Mouse (Mus musculus): ENCODE results near the gene Olfr1299. TPM values are rescaled to one million over a fixed set of nuclear protein-coding genes. Genes with fewer than 3 reads are reported as not detected.

Olfr1299 gene
- polyA plus RNA-seq (2015; fragmentation: Nextera tagmentation; extraction: Ambion mirVana): not detected in 2 replicates

GRCm38 (mm10) chr2:111661119-111661518, at the start of gene Olfr1299:
Gene Olfr1299 (plus strand): TSS chr2:111661419.
- no peaks in the 10 kb centered on the region for H3K36me3 ChIP-seq (ENCODE audit: control insufficient read depth, insufficient read depth, low read length)
- no peak within 1 kb of the TSS for H3K4me2 ChIP-seq (ENCODE audit: low read depth, low read length)
- no peaks in the 10 kb centered on the region for H3K9me3 ChIP-seq (ENCODE audit: control insufficient read depth, low read length)
- no peak for ATAC-seq
- H3K27ac ChIP-seq (ENCODE audit: low read length): no peak within 1 kb of the TSS
- no peak within 1 kb of the TSS for H3K9ac ChIP-seq (ENCODE audit: low read depth, low read length)
- WGBS: 84% methylated on average over 4 of the region's 4 CpGs
- no peaks in the 10 kb centered on the region for H3K27me3 ChIP-seq (replicated peaks; ENCODE audit: control insufficient read depth, insufficient read depth, low read length)
- no peaks in the 10 kb centered on the region for H3K4me1 ChIP-seq (ENCODE audit: control insufficient read depth, insufficient read depth, low read length)
- no peak within 1 kb of the TSS for H3K4me3 ChIP-seq (ENCODE audit: low read length)

- WGBS: 77% methylated on average over 1 of the region's 1 CpGs
- Histone ChIP-seq H3K27me3 (replicated peaks; ENCODE audit: control insufficient read depth, insufficient read depth, low read length) (no peaks in the 10 kb centered on the region), H3K27ac (ENCODE audit: low read length) (no peak within 1 kb of the TSS), H3K4me3 (ENCODE audit: low read length) (no peak within 1 kb of the TSS), H3K4me1 (ENCODE audit: control insufficient read depth, insufficient read depth, low read length) (no peaks in the 10 kb centered on the region), H3K9me3 (ENCODE audit: control insufficient read depth, low read length) (no peaks in the 10 kb centered on the region), H3K36me3 (ENCODE audit: control insufficient read depth, insufficient read depth, low read length) (no peaks in the 10 kb centered on the region), H3K4me2 (ENCODE audit: low read depth, low read length) (no peak within 1 kb of the TSS), H3K9ac (ENCODE audit: low read depth, low read length) (no peak within 1 kb of the TSS)
- no peak for ATAC-seq
Observed at GRCm38 (mm10) chr2:111626397-111626796, 34.8 kb upstream of the Olfr1299 start, which contains the start of gene Olfr1297. Gene Olfr1297 (minus strand): TSS chr2:111626497.

GRCm38 (mm10) chr2:111649101-111649500, 12.1 kb upstream of the Olfr1299 start, which contains the start of gene Olfr1298:
Gene Olfr1298 (minus strand): TSS chr2:111649201.
- Histone ChIP-seq H3K9me3 (ENCODE audit: control insufficient read depth, low read length) (no peaks in the 10 kb centered on the region), H3K4me1 (ENCODE audit: control insufficient read depth, insufficient read depth, low read length) (no peaks in the 10 kb centered on the region), H3K9ac (ENCODE audit: low read depth, low read length) (no peak within 1 kb of the TSS), H3K4me3 (ENCODE audit: low read length) (no peak within 1 kb of the TSS), H3K27ac (ENCODE audit: low read length) (no peak within 1 kb of the TSS), H3K36me3 (ENCODE audit: control insufficient read depth, insufficient read depth, low read length) (no peaks in the 10 kb centered on the region), H3K27me3 (replicated peaks; ENCODE audit: control insufficient read depth, insufficient read depth, low read length) (no peaks in the 10 kb centered on the region), H3K4me2 (ENCODE audit: low read depth, low read length) (no peak within 1 kb of the TSS)
- no peak for ATAC-seq
- 93% methylated on average over 1 of the region's 1 CpGs for WGBS

Other genes starting within 250 kb of the Olfr1299 start
- not detected in 2 replicates for gene Olfr1286, start 238.3 kb upstream of the Olfr1299 start, polyA plus RNA-seq (2015; fragmentation: Nextera tagmentation; extraction: Ambion mirVana)
- not detected in 2 replicates for gene Olfr1287, start 212.3 kb upstream of the Olfr1299 start, polyA plus RNA-seq (2015; fragmentation: Nextera tagmentation; extraction: Ambion mirVana)
- not detected in 2 replicates for gene Olfr1288, start 187.3 kb upstream of the Olfr1299 start, polyA plus RNA-seq (2015; fragmentation: Nextera tagmentation; extraction: Ambion mirVana)
- not detected in 2 replicates for gene Olfr1289, start 180.6 kb upstream of the Olfr1299 start, polyA plus RNA-seq (2015; fragmentation: Nextera tagmentation; extraction: Ambion mirVana)
- gene Olfr1290, start 167.6 kb upstream of the Olfr1299 start, polyA plus RNA-seq (2015; fragmentation: Nextera tagmentation; extraction: Ambion mirVana): not detected in 2 replicates
- gene Olfr1291-ps1, start 164.2 kb upstream of the Olfr1299 start, polyA plus RNA-seq (2015; fragmentation: Nextera tagmentation; extraction: Ambion mirVana): not detected in 2 replicates
- not detected in 2 replicates for gene Olfr1293-ps, start 136.2 kb upstream of the Olfr1299 start, polyA plus RNA-seq (2015; fragmentation: Nextera tagmentation; extraction: Ambion mirVana)
- not detected in 2 replicates for gene Olfr1294, start 121.1 kb upstream of the Olfr1299 start, polyA plus RNA-seq (2015; fragmentation: Nextera tagmentation; extraction: Ambion mirVana)
- not detected in 2 replicates for gene Olfr1295, start 91.7 kb upstream of the Olfr1299 start, polyA plus RNA-seq (2015; fragmentation: Nextera tagmentation; extraction: Ambion mirVana)
- gene Olfr1297, start 34.9 kb upstream of the Olfr1299 start, polyA plus RNA-seq (2015; fragmentation: Nextera tagmentation; extraction: Ambion mirVana): not detected in 2 replicates
- not detected in 2 replicates for gene Olfr1298, start 12.2 kb upstream of the Olfr1299 start, polyA plus RNA-seq (2015; fragmentation: Nextera tagmentation; extraction: Ambion mirVana)
- gene Olfr1301, start 89.6 kb downstream of the Olfr1299 start, polyA plus RNA-seq (2015; fragmentation: Nextera tagmentation; extraction: Ambion mirVana): not detected in 2 replicates
- gene Olfr1302, start 116.0 kb downstream of the Olfr1299 start, polyA plus RNA-seq (2015; fragmentation: Nextera tagmentation; extraction: Ambion mirVana): not detected in 2 replicates
- gene Olfr1303, start 158.9 kb downstream of the Olfr1299 start, polyA plus RNA-seq (2015; fragmentation: Nextera tagmentation; extraction: Ambion mirVana): not detected in 2 replicates
- gene Olfr1305, start 215.7 kb downstream of the Olfr1299 start, polyA plus RNA-seq (2015; fragmentation: Nextera tagmentation; extraction: Ambion mirVana): not detected in 2 replicates

Measured in intestine, embryonic 16.5 days (tissue).